Mouse (Mus musculus): ENCODE data around the gene Cd300lf. TPM values are rescaled to one million over a fixed set of nuclear protein-coding genes. Genes with fewer than 3 reads are reported as not detected.

The Cd300lf gene
- polyA plus RNA-seq, 1 experiment = not detected

DNA sequence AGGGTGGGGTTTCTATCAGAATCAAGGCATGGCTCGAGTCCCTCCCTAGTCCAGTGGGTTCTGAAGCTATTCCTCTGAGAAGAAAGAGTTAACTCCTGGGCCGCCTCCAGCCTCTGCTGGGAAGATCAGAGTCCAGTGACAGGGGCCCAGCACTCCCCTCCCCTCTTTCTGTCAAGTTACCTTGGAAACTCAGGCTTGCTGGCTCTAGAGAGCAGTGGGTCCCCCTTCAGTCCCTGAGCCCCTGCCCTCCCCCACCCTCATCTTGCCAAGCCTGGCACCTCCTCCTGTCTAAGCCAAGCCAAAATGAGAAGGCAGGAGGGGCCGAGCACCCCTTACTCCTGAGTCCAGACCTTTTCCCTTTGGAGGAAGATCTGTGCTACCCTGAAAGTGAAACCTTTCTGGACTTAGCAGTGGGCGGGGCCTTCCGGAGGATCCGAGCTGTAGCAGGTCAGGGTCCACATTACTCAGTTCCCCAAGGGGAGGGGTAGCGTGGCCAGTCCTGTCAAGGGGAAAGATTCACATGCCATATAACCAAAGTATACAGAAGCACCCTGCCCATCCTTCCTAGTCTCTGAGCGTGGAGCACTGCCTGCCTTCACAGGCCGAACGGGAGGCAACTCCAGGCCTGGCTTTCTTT is 43.9 kb upstream of the Cd300lf start:
- H3K79me3 ChIP-seq (ENCODE audit: low read depth) = no peaks in the 10 kb centered on the region
- H3K27me3 ChIP-seq (ENCODE audit: control insufficient read depth, insufficient read depth, insufficient read length) = no peaks in the 10 kb centered on the region
- H3K36me3 ChIP-seq (ENCODE audit: control insufficient read depth, insufficient read depth) = no peaks in the 10 kb centered on the region
- TF ChIP-seq MAX (IDR thresholded peaks at IDR 0.05) (no peak), MYOD1 (IDR thresholded peaks at IDR 0.05; ENCODE audit: control insufficient read depth, insufficient read length, low read depth) (no peak), USF1 (IDR thresholded peaks at IDR 0.05; ENCODE audit: low read depth) (no peak), CEBPB (IDR thresholded peaks at IDR 0.05; ENCODE audit: low read depth) (no peak), FOSL1 (IDR thresholded peaks at IDR 0.05; ENCODE audit: insufficient read depth, low read length, poor library complexity, severe bottlenecking) (no peak), MYOG (IDR thresholded peaks at IDR 0.05; ENCODE audit: control insufficient read depth, extremely low read depth, insufficient read length) (no peak), CTCF (IDR thresholded peaks at IDR 0.05; ENCODE audit: control insufficient read depth, insufficient read depth, insufficient read length) (no peak)
- no peak overlapping the region for H3ac ChIP-seq (ENCODE audit: control insufficient read depth, insufficient read length, low read depth)
- H3K4me3 ChIP-seq (ENCODE audit: insufficient read depth, poor library complexity, severe bottlenecking) = no peak overlapping the region
- no peaks in the 10 kb centered on the region for H3K79me2 ChIP-seq (ENCODE audit: control insufficient read depth, insufficient read depth)

DNA sequence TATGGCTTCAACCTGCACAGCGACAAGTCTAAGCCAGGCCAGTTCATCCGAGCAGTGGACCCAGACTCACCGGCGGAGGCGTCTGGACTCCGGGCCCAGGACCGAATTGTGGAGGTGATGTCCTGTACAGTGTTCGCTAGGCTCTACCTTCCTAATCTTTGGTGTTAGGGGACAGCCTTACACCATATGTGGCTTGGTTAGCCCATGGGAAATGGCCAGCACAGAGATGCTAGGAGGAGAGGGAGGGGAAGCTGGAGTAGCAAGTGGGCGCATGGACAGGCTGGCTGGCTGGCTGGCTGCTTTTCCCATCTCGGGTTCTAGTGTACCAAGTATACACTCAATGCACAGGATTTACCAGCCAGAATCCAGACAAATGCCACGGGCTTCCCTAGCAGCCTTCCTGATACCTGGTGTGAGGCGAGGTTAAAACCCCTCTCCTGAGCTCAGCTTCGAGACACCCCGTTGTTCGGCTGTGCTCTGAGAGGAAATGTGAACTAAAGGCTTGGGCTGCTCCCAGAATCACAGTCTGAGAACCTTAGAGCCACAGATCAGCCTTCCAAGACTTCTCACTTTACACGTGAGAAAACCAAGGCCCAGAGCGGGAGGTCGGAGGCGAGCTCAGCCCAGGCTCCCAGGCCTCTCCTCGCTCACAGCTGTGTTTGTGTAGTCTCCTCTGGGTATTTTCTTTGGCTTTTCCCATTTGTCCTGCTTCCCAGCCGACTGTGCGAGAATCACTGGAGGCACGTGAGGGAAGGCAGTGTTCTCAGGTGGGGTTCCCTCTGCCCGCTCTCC is 42.8 kb upstream of the Cd300lf start:
- Histone ChIP-seq H3K36me3 (ENCODE audit: control insufficient read depth, insufficient read depth) (no peaks in the 10 kb centered on the region), H3K27me3 (ENCODE audit: control insufficient read depth, insufficient read depth, insufficient read length) (no peaks in the 10 kb centered on the region), H3K4me3 (ENCODE audit: insufficient read depth, poor library complexity, severe bottlenecking) (no peak overlapping the region), H3K79me2 (ENCODE audit: control insufficient read depth, insufficient read depth) (no peaks in the 10 kb centered on the region), H3K79me3 (ENCODE audit: low read depth) (no peaks in the 10 kb centered on the region), H3ac (ENCODE audit: control insufficient read depth, insufficient read length, low read depth) (no peak overlapping the region)
- TF ChIP-seq MAX (IDR thresholded peaks at IDR 0.05) = no peak
- TF ChIP-seq CEBPB (IDR thresholded peaks at IDR 0.05; ENCODE audit: low read depth) = no peak
- TF ChIP-seq MYOD1 (IDR thresholded peaks at IDR 0.05; ENCODE audit: control insufficient read depth, insufficient read length, low read depth) = no peak
- no peak for TF ChIP-seq CTCF (IDR thresholded peaks at IDR 0.05; ENCODE audit: control insufficient read depth, insufficient read depth, insufficient read length)
- TF ChIP-seq USF1 (IDR thresholded peaks at IDR 0.05; ENCODE audit: low read depth) = no peak
- no peak for TF ChIP-seq FOSL1 (IDR thresholded peaks at IDR 0.05; ENCODE audit: insufficient read depth, low read length, poor library complexity, severe bottlenecking)
- TF ChIP-seq MYOG (IDR thresholded peaks at IDR 0.05; ENCODE audit: control insufficient read depth, extremely low read depth, insufficient read length) = no peak

DNA sequence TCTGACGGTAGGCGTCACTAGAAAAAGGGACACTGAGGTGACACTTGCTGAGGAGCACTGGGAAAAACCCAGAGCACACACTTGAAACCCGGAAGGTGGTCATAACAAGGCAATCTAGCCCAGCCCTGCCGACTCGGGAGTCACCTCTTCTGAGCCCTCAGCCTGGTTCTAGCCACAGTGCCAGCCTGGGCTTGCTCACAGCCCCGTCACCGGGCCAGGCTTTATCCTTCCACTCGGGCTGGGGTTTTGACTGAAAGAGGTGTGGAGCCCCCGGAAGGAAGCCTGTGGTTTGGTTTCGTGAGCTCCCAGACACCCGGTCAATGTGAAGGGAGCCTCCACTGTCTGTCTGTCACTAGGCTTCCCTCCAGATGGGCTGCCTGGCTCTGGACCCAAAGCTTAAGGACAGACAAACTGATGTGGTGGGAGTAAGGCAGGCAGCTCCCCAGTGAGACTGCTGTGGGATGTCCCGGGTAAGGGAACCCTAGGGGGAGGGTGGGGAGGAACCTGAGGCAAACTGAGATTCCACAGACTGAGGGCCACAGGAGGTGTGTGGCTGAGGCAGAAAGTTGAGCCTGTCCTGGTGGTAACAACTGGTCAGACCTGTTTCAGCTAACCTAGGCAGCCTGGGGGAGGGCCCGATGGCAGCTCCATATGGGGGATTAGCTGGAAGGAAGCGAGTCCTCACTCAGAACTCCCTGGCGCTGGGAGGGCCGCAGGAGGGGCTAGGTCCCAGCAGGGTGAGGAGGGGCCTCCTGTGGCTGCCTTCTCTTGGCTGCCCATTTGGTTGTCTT is 40.0 kb upstream of the Cd300lf start:
- TF ChIP-seq MAX (IDR thresholded peaks at IDR 0.05) (no peak), MYOD1 (IDR thresholded peaks at IDR 0.05; ENCODE audit: control insufficient read depth, insufficient read length, low read depth) (no peak), FOSL1 (IDR thresholded peaks at IDR 0.05; ENCODE audit: insufficient read depth, low read length, poor library complexity, severe bottlenecking) (no peak), CTCF (IDR thresholded peaks at IDR 0.05; ENCODE audit: control insufficient read depth, insufficient read depth, insufficient read length) (no peak), MYOG (IDR thresholded peaks at IDR 0.05; ENCODE audit: control insufficient read depth, extremely low read depth, insufficient read length) (no peak), USF1 (IDR thresholded peaks at IDR 0.05; ENCODE audit: low read depth) (no peak), CEBPB (IDR thresholded peaks at IDR 0.05; ENCODE audit: low read depth) (no peak)
- no peak overlapping the region for H3K4me3 ChIP-seq (ENCODE audit: insufficient read depth, poor library complexity, severe bottlenecking)
- H3ac ChIP-seq (ENCODE audit: control insufficient read depth, insufficient read length, low read depth) = no peak overlapping the region
- H3K79me3 ChIP-seq (ENCODE audit: low read depth) = no peaks in the 10 kb centered on the region
- no peaks in the 10 kb centered on the region for H3K27me3 ChIP-seq (ENCODE audit: control insufficient read depth, insufficient read depth, insufficient read length)
- no peaks in the 10 kb centered on the region for H3K36me3 ChIP-seq (ENCODE audit: control insufficient read depth, insufficient read depth)
- H3K79me2 ChIP-seq (ENCODE audit: control insufficient read depth, insufficient read depth) = no peaks in the 10 kb centered on the region

DNA sequence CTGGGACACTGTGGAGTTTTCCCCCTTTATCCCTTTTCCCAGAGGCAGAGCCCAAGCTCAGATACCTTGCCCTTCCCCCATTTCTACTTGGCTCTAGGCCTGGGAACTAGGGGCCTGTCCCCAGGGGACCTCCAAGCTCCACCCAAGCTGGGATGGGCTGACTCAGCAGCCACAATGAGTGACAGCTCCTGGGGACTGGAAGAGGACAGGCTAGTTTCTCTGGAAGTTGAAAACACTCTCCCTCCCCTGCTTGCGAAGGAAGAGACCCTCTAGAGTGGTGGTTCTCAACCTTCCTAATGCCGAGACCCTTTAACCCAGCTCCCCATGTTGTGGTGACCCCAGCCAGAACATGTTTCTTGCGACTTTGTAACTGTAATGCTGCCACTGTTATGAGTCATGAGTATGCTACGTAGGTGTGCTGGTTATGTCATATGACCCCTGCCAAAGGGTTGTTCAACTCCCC is 39.1 kb upstream of the Cd300lf start:
- no peaks in the 10 kb centered on the region for H3K79me3 ChIP-seq (ENCODE audit: low read depth)
- H3K79me2 ChIP-seq (ENCODE audit: control insufficient read depth, insufficient read depth) = no peaks in the 10 kb centered on the region
- no peak overlapping the region for H3ac ChIP-seq (ENCODE audit: control insufficient read depth, insufficient read length, low read depth)
- H3K4me3 ChIP-seq (ENCODE audit: insufficient read depth, poor library complexity, severe bottlenecking) = no peak overlapping the region
- H3K36me3 ChIP-seq (ENCODE audit: control insufficient read depth, insufficient read depth) = no peaks in the 10 kb centered on the region
- TF ChIP-seq CTCF (IDR thresholded peaks at IDR 0.05; ENCODE audit: control insufficient read depth, insufficient read depth, insufficient read length) = no peak
- TF ChIP-seq MYOD1 (IDR thresholded peaks at IDR 0.05; ENCODE audit: control insufficient read depth, insufficient read length, low read depth) = no peak
- TF ChIP-seq MYOG (IDR thresholded peaks at IDR 0.05; ENCODE audit: control insufficient read depth, extremely low read depth, insufficient read length) = no peak
- TF ChIP-seq MAX (IDR thresholded peaks at IDR 0.05) = no peak
- TF ChIP-seq FOSL1 (IDR thresholded peaks at IDR 0.05; ENCODE audit: insufficient read depth, low read length, poor library complexity, severe bottlenecking) = no peak
- no peak for TF ChIP-seq CEBPB (IDR thresholded peaks at IDR 0.05; ENCODE audit: low read depth)
- TF ChIP-seq USF1 (IDR thresholded peaks at IDR 0.05; ENCODE audit: low read depth) = no peak
- H3K27me3 ChIP-seq (ENCODE audit: control insufficient read depth, insufficient read depth, insufficient read length) = no peaks in the 10 kb centered on the region

DNA sequence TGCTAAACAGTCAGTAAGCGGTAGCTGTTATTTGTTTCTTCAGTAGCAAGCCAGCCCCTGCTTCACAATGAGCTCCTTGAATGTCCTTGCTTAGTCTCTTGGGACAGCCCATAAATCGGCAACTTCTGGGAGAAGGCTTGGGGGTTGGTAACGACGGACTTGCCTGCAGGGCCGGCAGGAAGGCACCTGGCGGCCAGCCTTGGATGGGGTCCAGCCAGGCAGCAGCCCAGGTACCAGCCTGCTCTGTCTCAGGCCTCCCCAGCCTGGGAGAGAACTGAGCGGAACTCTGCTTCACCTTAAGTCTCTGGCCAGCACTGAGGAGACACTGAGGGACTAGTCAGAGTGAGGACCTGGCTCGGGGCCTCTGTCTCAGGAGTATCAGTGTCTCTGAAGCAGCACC is 37.3 kb upstream of the Cd300lf start:
- no peak for TF ChIP-seq CTCF (IDR thresholded peaks at IDR 0.05; ENCODE audit: control insufficient read depth, insufficient read depth, insufficient read length)
- TF ChIP-seq FOSL1 (IDR thresholded peaks at IDR 0.05; ENCODE audit: insufficient read depth, low read length, poor library complexity, severe bottlenecking) = no peak
- no peak for TF ChIP-seq MAX (IDR thresholded peaks at IDR 0.05)
- TF ChIP-seq CEBPB (IDR thresholded peaks at IDR 0.05; ENCODE audit: low read depth) = no peak
- no peak for TF ChIP-seq USF1 (IDR thresholded peaks at IDR 0.05; ENCODE audit: low read depth)
- no peak for TF ChIP-seq MYOD1 (IDR thresholded peaks at IDR 0.05; ENCODE audit: control insufficient read depth, insufficient read length, low read depth)
- Histone ChIP-seq H3K79me3 (ENCODE audit: low read depth) (peaks cover 1% of the 10 kb centered on the region), H3K4me3 (ENCODE audit: insufficient read depth, poor library complexity, severe bottlenecking) (no peak overlapping the region), H3K79me2 (ENCODE audit: control insufficient read depth, insufficient read depth) (peaks cover 10% of the 10 kb centered on the region), H3K36me3 (ENCODE audit: control insufficient read depth, insufficient read depth) (no peaks in the 10 kb centered on the region), H3ac (ENCODE audit: control insufficient read depth, insufficient read length, low read depth) (no peak overlapping the region), H3K27me3 (ENCODE audit: control insufficient read depth, insufficient read depth, insufficient read length) (no peaks in the 10 kb centered on the region)
